22 mouse cellular contexts compared by ENCODE assay signal in the genomic region with DNA sequence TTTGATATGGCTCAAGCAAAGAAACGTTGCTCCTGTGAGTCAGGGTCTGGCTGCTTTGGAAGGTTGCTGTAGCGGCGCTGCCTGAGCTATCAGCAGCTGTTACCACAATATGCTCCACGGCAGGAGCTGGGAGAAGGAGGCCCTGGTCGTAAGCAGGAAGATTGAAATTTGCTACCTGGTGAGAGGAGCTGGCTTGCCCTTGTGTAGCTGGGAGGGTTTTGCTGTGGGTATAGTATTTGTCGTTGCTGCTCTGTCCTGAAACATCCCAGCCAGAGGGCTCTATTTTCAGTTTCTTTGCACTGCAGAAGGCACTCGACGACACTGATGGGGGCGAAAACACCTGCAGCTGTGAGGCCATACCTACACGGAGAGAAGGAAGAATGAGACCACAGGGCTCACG. TPM values are rescaled to one million over a fixed set of nuclear protein-coding genes. Genes with fewer than 3 reads are reported as not detected.
A peak's percentile ranks its signal among the peaks of the same experiment; 100 is the strongest.
DNase-seq lines count a peak whose midpoint lies in the region; TF ChIP-seq lines count a peak whose summit lies in the region.
"Had no signal": no experiment of that assay in that cellular context is flagged by ENCODE, and none has a peak within 500 bp of the region (broad histone marks: within the 10 kb centered on the region; RNA-seq: fewer than 3 reads in every experiment).

No protein-coding gene starts in this region.

- no peak overlapping the region for H3K4me3 ChIP-seq in layer of hippocampus, adult 2 months
- H3K4me3 ChIP-seq: embryonic facial prominence, embryonic 13.5 days; midbrain, embryonic 10.5 days had no signal

- peak in 1 of 2 experiments; percentile 41 for DNase-seq in layer of hippocampus, adult 2 months (ENCODE audit: low spot score in 2 of 2)
- no peak for DNase-seq in layer of hippocampus, postnatal 25 days (ENCODE audit: extremely low spot score in 1 of 2, low spot score in 1 of 2)
- DNase-seq in cerebellum, adult 11-12 months: peak; percentile 82
- DNase-seq in cerebellum, postnatal 14 days: peak; percentile 58 to 64
- DNase-seq in thymus, postnatal 0 days (ENCODE audit: low spot score): peak; percentile 68
- no peak for DNase-seq in gastrocnemius, adult 8-10 months (ENCODE audit: low spot score in 2 of 2)
- no peak for DNase-seq in kidney, adult 18-20 months
- DNase-seq in kidney, postnatal 25 days: no peak
- DNase-seq: adrenal gland, postnatal 10 days; gastrocnemius, postnatal 10 days; kidney, postnatal 36 days; retina, postnatal 1 day had no signal

- no peak for TF ChIP-seq CTCF in layer of hippocampus, adult 2 months (conservative IDR thresholded peaks at IDR 0.05)

- H3K27ac ChIP-seq in layer of hippocampus, adult 2 months: peak overlapping the region; percentile 72
- H3K27ac ChIP-seq: embryonic facial prominence, embryonic 13.5 days; midbrain, embryonic 10.5 days had no signal

RNA-seq across cellular contexts. Expression of a gene that starts 13.4 kb away (rescaled TPM):
- 100 to 1,000 TPM; 128 to 134 TPM for total RNA-seq in layer of hippocampus, adult 2 months (2021)
- total RNA-seq in layer of hippocampus, postnatal 25 days (2021): 100 to 1,000 TPM; 108 to 115 TPM
- polyA plus RNA-seq in thymus, postnatal 0 days (2015; fragmentation: Nextera tagmentation; extraction: Ambion mirVana): 19.9 and 24.5 TPM in 2 replicates
- 10 to 100 TPM; 55.9 to 80.6 (median 65.0) TPM for total RNA-seq in gastrocnemius, adult 8-10 months (2022)

RNA-seq across cellular contexts. Expression of a gene that starts 31.3 kb away (rescaled TPM):
- 1 to 10 TPM; 9.8 to 10.0 TPM for total RNA-seq in layer of hippocampus, adult 2 months (2021)
- total RNA-seq in layer of hippocampus, postnatal 25 days (2021): 1 to 10 TPM; 8.5 to 9.3 TPM
- 47.8 and 50.9 TPM in 2 replicates for polyA plus RNA-seq in thymus, postnatal 0 days (2015; fragmentation: Nextera tagmentation; extraction: Ambion mirVana)
- 1 to 10 TPM; 3.0 to 5.4 (median 4.1) TPM for total RNA-seq in gastrocnemius, adult 8-10 months (2022)

RNA-seq across cellular contexts. Expression of a gene that starts 31.4 kb away (rescaled TPM):
- 10 to 100 TPM; 12.7 to 13.3 TPM for total RNA-seq in layer of hippocampus, adult 2 months (2021)
- total RNA-seq in layer of hippocampus, postnatal 25 days (2021): 10 to 100 TPM; 15.3 to 18.6 TPM
- polyA plus RNA-seq in thymus, postnatal 0 days (2015; fragmentation: Nextera tagmentation; extraction: Ambion mirVana): 24.8 and 26.4 TPM in 2 replicates
- 10 to 100 TPM in 1 of 4 experiments, 1 to 10 TPM in 3; 8.3 to 10.5 (median 9.2) TPM for total RNA-seq in gastrocnemius, adult 8-10 months (2022)

RNA-seq across cellular contexts. Expression of a gene that starts 31.4 kb away (rescaled TPM):
- under 1 TPM; 0.27 to 0.31 TPM for total RNA-seq in layer of hippocampus, adult 2 months (2021)
- under 1 TPM in 1 of 2 experiments, not detected in 1; 0.31 TPM for total RNA-seq in layer of hippocampus, postnatal 25 days (2021)
- polyA plus RNA-seq in thymus, postnatal 0 days (2015; fragmentation: Nextera tagmentation; extraction: Ambion mirVana): 0.19 and 0.29 TPM in 2 replicates
- total RNA-seq in gastrocnemius, adult 8-10 months (2022): under 1 TPM in 2 of 4 experiments, not detected in 2; 0.13 TPM
- total RNA-seq: gastrocnemius, postnatal 10 days had no signal

RNA-seq across cellular contexts. Expression of a gene that starts 38.8 kb away (rescaled TPM):
- total RNA-seq in layer of hippocampus, adult 2 months (2021): not detected
- not detected for total RNA-seq in layer of hippocampus, postnatal 25 days (2021)
- not detected in 2 replicates for polyA plus RNA-seq in thymus, postnatal 0 days (2015; fragmentation: Nextera tagmentation; extraction: Ambion mirVana)
- not detected for total RNA-seq in gastrocnemius, adult 8-10 months (2022)
- total RNA-seq: adrenal gland, postnatal 10 days; gastrocnemius, postnatal 10 days; left cerebral cortex, postnatal 25 days had no signal
- polyA plus RNA-seq: embryonic facial prominence, embryonic 13.5 days; forebrain, embryonic 11.5 days; heart, embryonic 14.5 days; inflammation-experienced regulatory T-cells, adult 6 months; liver, embryonic 11.5 days; lung, embryonic 16.5 days; midbrain, embryonic 10.5 days; neural tube, embryonic 11.5 days; stomach, embryonic 14.5 days had no signal

Comparison
In these comparisons a context has a peak if more than half of its experiments do, and no peak if none do; other contexts are left out.
1. DNase-seq: peak in cerebellum, adult 11-12 months (single experiment), cerebellum, postnatal 14 days (2 of 2) and thymus, postnatal 0 days (single experiment); none in layer of hippocampus, postnatal 25 days (0 of 2), gastrocnemius, adult 8-10 months (0 of 2), kidney, adult 18-20 months (single experiment) and kidney, postnatal 25 days (0 of 2).